Mouse (Mus musculus): ENCODE results near the gene Slc48a1. TPM values are rescaled to one million over a fixed set of nuclear protein-coding genes. Genes with fewer than 3 reads are reported as not detected.

Slc48a1 gene
- polyA plus RNA-seq, 1 experiment from 2014 or later, result 29.2 TPM

DNA sequence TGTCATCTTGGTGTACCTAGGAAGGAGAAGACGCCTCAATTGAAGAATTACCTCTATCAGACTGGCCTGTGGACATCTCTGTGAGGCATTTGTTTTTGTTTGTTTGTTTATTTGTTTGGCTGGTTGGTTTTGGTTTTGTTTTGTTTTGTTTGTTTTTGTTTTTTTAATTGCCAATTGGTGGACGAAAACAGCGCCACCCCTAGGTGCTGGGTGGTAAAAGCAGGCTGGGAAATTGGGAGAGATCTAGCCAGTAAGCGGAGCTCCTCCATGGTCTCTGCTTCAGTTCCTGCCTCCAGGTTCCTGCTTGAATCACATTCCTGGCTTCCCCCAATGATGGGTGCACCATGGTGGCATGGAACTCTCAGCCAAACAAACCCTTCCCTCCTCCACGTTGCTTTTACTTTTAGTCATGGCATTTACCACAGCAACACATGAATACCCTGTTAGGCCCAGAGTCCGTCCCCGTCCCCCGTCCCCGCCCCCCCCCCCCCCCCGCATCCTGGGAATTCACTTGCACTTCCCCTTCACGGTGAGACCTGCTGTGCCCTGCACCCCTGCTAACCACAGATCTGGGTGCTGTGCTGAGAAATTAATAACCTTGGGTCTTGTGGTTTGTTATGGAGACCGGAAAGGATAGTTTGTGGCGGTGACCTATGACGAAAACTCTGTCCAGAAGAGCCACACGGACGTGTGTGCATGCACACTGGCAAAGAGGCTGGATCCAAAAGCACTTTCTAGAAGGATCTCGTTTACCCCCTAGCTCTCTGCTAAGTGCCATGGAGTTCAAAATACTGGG, 38.1 kb downstream of the Slc48a1 start:
- Histone ChIP-seq H3K4me1 (ENCODE audit: control insufficient read depth, insufficient read depth, low read length) (peaks cover 8% of the 10 kb centered on the region), H3K9ac (ENCODE audit: low read length) (no peak overlapping the region), H3K4me2 (ENCODE audit: low read depth) (no peak overlapping the region), H3K27ac (ENCODE audit: low read depth, low read length) (no peak overlapping the region), H3K9me3 (ENCODE audit: control insufficient read depth, low read length) (no peaks in the 10 kb centered on the region), H3K27me3 (ENCODE audit: control insufficient read depth, insufficient read depth, low read length) (no peaks in the 10 kb centered on the region), H3K4me3 (ENCODE audit: low read depth, low read length) (no peak overlapping the region), H3K36me3 (ENCODE audit: control insufficient read depth, insufficient read depth, low read length) (peaks cover 2% of the 10 kb centered on the region; the same call in 1 of the 2 replicates)
- ATAC-seq (ENCODE audit: insufficient read depth, low FRiP score, low TSS enrichment), result no peak
- DNase-seq (ENCODE audit: low spot score), result no peak
- WGBS, result 92% methylated on average over 16 of the region's 17 CpGs

DNA sequence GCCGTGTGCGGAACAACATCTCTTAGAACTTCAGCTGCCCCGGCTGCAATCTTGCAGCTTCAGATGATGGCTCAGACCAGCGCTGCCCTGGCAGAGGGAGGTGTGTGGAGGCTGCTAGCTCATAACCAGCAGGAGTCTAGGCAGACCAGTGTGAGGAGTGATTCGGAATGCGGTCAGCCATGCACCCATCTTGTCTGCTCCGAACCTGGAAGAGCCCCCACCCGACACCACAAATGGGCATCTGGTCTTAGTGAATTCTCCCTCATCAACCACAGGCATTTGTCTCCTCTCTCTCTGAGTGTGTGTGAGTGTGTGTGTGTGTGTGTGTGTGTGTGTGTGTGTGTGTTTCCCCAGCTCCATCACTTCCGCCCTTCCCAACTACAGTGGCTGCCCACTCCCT, 41.6 kb downstream of the Slc48a1 start:
- no peak overlapping the region for H3K27ac ChIP-seq (ENCODE audit: low read depth, low read length)
- no peak overlapping the region for H3K4me3 ChIP-seq (ENCODE audit: low read depth, low read length)
- H3K9ac ChIP-seq (ENCODE audit: low read length), result no peak overlapping the region
- no peak overlapping the region for H3K4me2 ChIP-seq (ENCODE audit: low read depth)
- no peaks in the 10 kb centered on the region for H3K9me3 ChIP-seq (ENCODE audit: control insufficient read depth, low read length)
- no peak for ATAC-seq (ENCODE audit: insufficient read depth, low FRiP score, low TSS enrichment)
- no peak for DNase-seq (ENCODE audit: low spot score)
- peaks cover 5% of the 10 kb centered on the region for H3K36me3 ChIP-seq (ENCODE audit: control insufficient read depth, insufficient read depth, low read length)
- peaks cover 16% of the 10 kb centered on the region for H3K4me1 ChIP-seq (ENCODE audit: control insufficient read depth, insufficient read depth, low read length)
- WGBS, result 73% methylated on average over 9 of the region's 9 CpGs
- no peaks in the 10 kb centered on the region for H3K27me3 ChIP-seq (ENCODE audit: control insufficient read depth, insufficient read depth, low read length)

DNA sequence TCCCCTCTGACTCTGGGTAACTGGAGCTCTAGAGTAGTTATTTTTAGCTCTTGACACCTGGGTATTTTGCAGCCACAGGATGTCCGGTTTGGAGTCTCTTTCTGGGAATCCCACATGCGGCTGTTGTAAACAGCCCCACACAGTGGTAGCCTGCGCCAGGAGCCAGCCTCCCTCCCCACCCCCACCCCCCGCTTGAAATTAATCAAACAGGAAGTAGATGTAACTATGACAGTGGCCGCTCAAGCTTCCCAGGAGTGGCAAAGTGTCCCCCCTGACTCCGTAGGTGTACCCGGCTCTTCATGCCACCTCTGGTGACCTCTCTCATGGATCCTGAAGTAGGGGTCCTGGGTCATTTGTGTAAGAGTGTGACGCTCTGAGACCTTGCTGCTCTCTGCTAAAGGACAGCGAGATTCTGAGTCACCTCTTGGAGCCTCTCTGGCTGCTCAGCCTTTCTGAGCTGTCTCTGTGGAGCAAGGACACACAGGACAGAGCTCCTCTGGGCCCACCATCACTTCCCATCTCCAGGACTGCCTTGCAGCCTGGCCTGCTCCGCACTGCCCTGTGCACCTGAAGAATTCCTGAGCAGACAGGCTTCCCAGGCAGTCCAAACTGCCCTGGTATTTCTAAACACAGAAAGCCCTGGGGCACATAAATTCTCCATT, 43.1 kb downstream of the Slc48a1 start:
- H3K4me1 ChIP-seq (ENCODE audit: control insufficient read depth, insufficient read depth, low read length), result peaks cover 25% of the 10 kb centered on the region

DNA sequence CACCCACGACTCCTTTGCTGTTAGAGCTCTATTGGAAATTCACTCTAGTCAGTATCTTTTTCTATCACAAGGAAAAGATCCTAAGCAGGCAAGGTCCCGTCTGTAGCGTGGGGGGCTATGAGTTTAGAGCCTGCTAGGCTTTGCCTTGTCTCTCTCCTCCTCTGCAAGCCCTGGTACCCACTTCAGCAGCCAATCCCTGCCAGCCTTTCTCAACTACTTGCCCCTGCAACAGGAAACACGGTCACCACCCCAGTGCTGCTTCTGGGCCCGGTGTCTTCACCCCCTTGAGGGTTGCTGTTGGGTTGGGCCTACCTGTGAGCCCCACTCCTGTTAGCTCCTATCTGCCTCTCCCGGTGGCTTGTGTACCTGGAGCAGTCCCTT, 43.7 kb downstream of the Slc48a1 start:
- Histone ChIP-seq H3K27me3 (ENCODE audit: control insufficient read depth, insufficient read depth, low read length) (no peaks in the 10 kb centered on the region), H3K4me3 (ENCODE audit: low read depth, low read length) (no peak overlapping the region), H3K9me3 (ENCODE audit: control insufficient read depth, low read length) (no peaks in the 10 kb centered on the region), H3K27ac (ENCODE audit: low read depth, low read length) (no peak overlapping the region), H3K9ac (ENCODE audit: low read length) (no peak overlapping the region), H3K36me3 (ENCODE audit: control insufficient read depth, insufficient read depth, low read length) (peaks cover 5% of the 10 kb centered on the region), H3K4me1 (ENCODE audit: control insufficient read depth, insufficient read depth, low read length) (peaks cover 25% of the 10 kb centered on the region), H3K4me2 (ENCODE audit: low read depth) (no peak overlapping the region)
- DNase-seq (ENCODE audit: low spot score), result no peak
- no peak for ATAC-seq (ENCODE audit: insufficient read depth, low FRiP score, low TSS enrichment)
- 71% methylated on average over 6 of the region's 6 CpGs for WGBS

More for the DNA sequence above, 43.1 kb downstream of the Slc48a1 start:
- WGBS, result 56% methylated on average over 10 of the region's 10 CpGs
- no peak for DNase-seq (ENCODE audit: low spot score)
- Histone ChIP-seq H3K9me3 (ENCODE audit: control insufficient read depth, low read length) (no peaks in the 10 kb centered on the region), H3K4me3 (ENCODE audit: low read depth, low read length) (no peak overlapping the region), H3K9ac (ENCODE audit: low read length) (no peak overlapping the region), H3K27ac (ENCODE audit: low read depth, low read length) (no peak overlapping the region), H3K36me3 (ENCODE audit: control insufficient read depth, insufficient read depth, low read length) (peaks cover 5% of the 10 kb centered on the region), H3K27me3 (ENCODE audit: control insufficient read depth, insufficient read depth, low read length) (no peaks in the 10 kb centered on the region), H3K4me2 (ENCODE audit: low read depth) (no peak overlapping the region)
- ATAC-seq (ENCODE audit: insufficient read depth, low FRiP score, low TSS enrichment), result no peak

DNA sequence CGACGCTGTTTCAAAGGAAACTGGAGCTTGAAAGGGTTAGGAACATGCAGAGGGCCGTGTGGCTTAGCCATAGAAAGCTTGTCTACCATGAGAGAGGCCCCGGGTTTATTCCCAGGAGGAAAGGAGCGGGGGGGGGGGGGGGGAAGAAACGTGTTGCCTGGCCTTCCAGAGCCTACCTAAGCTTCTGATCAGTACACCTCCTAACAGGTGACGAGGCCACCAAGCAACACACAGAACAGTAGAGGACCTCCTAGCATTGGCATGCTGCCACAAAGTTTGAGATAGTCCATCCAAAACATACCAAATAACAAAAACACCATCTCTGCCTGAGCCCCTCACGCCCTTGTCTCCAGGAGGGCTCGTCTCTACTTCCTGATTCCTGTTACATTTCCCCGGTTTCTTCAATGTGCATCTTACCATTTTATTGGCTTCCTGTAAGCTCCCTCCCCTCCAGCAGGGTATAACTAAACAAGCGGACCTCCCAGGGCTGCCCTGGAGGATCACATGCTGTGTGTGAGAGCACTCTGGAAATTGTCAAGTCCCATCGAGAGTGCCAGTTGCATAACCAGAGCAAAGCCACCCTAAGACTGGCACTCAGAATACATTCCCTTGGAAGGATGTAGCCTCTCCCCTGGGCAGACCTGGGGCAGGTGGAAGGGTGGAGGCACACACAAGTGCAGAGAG, 44.4 kb downstream of the Slc48a1 start:
- no peaks in the 10 kb centered on the region for H3K9me3 ChIP-seq (ENCODE audit: control insufficient read depth, low read length)
- no peak overlapping the region for H3K9ac ChIP-seq (ENCODE audit: low read length)
- no peak for ATAC-seq (ENCODE audit: insufficient read depth, low FRiP score, low TSS enrichment)
- peaks cover 5% of the 10 kb centered on the region for H3K36me3 ChIP-seq (ENCODE audit: control insufficient read depth, insufficient read depth, low read length)
- H3K27ac ChIP-seq (ENCODE audit: low read depth, low read length), result no peak overlapping the region
- no peak for DNase-seq (ENCODE audit: low spot score)
- H3K4me3 ChIP-seq (ENCODE audit: low read depth, low read length), result no peak overlapping the region
- no peak overlapping the region for H3K4me2 ChIP-seq (ENCODE audit: low read depth)
- WGBS, result 58% methylated on average over 12 of the region's 12 CpGs
- H3K4me1 ChIP-seq (ENCODE audit: control insufficient read depth, insufficient read depth, low read length), result peaks cover 25% of the 10 kb centered on the region
- no peaks in the 10 kb centered on the region for H3K27me3 ChIP-seq (ENCODE audit: control insufficient read depth, insufficient read depth, low read length)

DNA sequence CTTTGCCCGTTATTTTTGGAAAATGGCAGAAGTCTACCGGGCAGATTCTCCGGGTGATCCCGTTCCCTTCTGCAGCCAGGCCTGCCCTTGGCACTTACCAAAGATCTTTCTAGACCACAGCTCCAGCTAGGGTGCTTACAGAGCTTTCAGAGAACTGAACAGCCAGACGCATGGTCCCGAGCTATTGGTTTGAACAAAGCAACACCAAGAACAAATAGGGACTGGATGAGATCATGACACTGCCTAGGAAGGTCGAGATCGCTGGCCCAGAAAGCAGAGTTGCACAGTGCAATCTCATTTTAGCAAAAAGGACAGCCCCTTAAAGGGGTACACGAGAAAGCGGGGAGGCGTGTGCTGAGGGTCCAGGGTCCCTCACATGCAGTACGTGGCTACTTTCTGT, 45.2 kb downstream of the Slc48a1 start:
- ATAC-seq (ENCODE audit: insufficient read depth, low FRiP score, low TSS enrichment) (no peak), DNase-seq (ENCODE audit: low spot score) (peak; percentile 7)
- no peaks in the 10 kb centered on the region for H3K9me3 ChIP-seq (ENCODE audit: control insufficient read depth, low read length)
- H3K27ac ChIP-seq (ENCODE audit: low read depth, low read length), result no peak overlapping the region
- no peaks in the 10 kb centered on the region for H3K27me3 ChIP-seq (ENCODE audit: control insufficient read depth, insufficient read depth, low read length)
- peaks cover 5% of the 10 kb centered on the region for H3K36me3 ChIP-seq (ENCODE audit: control insufficient read depth, insufficient read depth, low read length)
- H3K4me2 ChIP-seq (ENCODE audit: low read depth), result no peak overlapping the region
- no peak overlapping the region for H3K4me3 ChIP-seq (ENCODE audit: low read depth, low read length)
- no peak overlapping the region for H3K9ac ChIP-seq (ENCODE audit: low read length)
- H3K4me1 ChIP-seq (ENCODE audit: control insufficient read depth, insufficient read depth, low read length), result peaks cover 29% of the 10 kb centered on the region
- WGBS, result 83% methylated on average over 12 of the region's 12 CpGs

DNA sequence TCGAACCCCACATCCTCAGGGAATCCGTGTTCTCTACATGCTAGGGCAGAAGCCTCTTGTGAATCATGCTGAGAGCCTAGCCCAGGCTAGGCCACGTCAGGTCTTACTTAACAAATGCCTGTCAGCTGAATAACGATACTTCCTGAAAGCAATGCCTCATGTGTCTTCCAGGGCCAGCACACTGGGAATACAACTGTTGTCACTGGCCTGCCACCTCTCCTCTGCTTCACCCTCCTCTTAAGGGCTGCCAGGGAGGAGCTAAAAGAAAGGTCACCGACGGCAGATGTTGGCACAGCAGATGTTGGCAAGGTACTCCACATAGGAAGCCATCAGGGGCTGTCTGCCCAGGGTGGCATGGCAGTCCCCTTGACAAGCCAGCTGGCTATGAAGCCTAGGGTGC, 45.7 kb downstream of the Slc48a1 start:
- 87% methylated on average over 6 of the region's 6 CpGs for WGBS
- H3K27ac ChIP-seq (ENCODE audit: low read depth, low read length), result no peak overlapping the region
- ATAC-seq (ENCODE audit: insufficient read depth, low FRiP score, low TSS enrichment), result no peak

DNA sequence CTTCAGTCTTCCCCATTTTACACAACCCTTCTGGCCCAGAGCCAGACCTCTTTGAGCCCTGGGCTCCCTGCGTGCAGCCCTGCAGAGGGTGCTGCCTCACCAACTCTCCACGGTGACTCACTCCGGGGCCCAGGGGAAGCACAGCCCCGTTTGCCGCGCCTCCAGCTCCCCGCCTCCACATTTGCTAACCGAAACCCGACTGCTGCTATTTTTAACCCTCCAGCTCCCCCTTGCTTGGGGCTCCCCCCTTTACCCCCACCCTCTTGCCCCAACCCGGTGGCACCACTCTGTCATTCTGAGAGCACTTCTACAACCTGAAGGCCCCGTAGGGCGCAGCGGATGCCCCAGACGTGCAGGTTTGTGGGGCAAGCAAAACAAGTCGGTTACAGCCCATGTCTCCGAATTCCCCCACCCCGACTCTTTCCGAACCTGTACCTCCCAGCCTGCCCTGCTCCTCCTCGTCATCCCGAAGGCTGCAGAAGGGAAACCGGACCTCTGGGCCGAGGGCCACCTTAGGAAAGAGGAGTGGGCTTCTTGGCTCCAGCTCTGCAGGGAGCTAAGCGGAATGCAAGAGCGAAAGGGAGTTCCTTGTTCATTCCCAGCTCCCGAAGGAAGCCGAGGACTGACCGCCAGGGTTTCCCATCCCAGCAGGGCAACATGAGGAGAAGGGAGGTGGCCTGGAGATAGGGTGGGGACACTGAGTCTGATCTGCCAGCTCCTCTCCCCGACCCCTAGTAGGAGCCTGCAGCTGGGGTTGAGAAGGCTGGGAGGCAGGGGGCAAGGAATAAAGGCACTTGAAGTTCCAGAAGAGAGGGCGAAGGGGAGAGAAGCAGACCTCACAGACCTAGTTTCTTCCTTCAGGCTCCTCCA, 47.0 kb downstream of the Slc48a1 start:
- Histone ChIP-seq H3K9ac (ENCODE audit: low read length) (peak overlapping the region; percentile 44), H3K4me2 (ENCODE audit: low read depth) (peak overlapping the region; percentile 15; the same call in 1 of the 2 replicates), H3K4me3 (ENCODE audit: low read depth, low read length) (no peak overlapping the region), H3K27me3 (ENCODE audit: control insufficient read depth, insufficient read depth, low read length) (no peaks in the 10 kb centered on the region), H3K4me1 (ENCODE audit: control insufficient read depth, insufficient read depth, low read length) (peaks cover 45% of the 10 kb centered on the region), H3K9me3 (ENCODE audit: control insufficient read depth, low read length) (no peaks in the 10 kb centered on the region), H3K36me3 (ENCODE audit: control insufficient read depth, insufficient read depth, low read length) (peaks cover 4% of the 10 kb centered on the region), H3K27ac (ENCODE audit: low read depth, low read length) (no peak overlapping the region)
- ATAC-seq (ENCODE audit: insufficient read depth, low FRiP score, low TSS enrichment) (no peak), DNase-seq (ENCODE audit: low spot score) (peak; percentile 39)
- 10% methylated on average over 29 of the region's 29 CpGs for WGBS

More for the DNA sequence above, 45.7 kb downstream of the Slc48a1 start:
- Histone ChIP-seq H3K9ac (ENCODE audit: low read length) (no peak overlapping the region), H3K4me1 (ENCODE audit: control insufficient read depth, insufficient read depth, low read length) (peaks cover 34% of the 10 kb centered on the region), H3K9me3 (ENCODE audit: control insufficient read depth, low read length) (no peaks in the 10 kb centered on the region), H3K4me3 (ENCODE audit: low read depth, low read length) (no peak overlapping the region), H3K4me2 (ENCODE audit: low read depth) (no peak overlapping the region), H3K36me3 (ENCODE audit: control insufficient read depth, insufficient read depth, low read length) (peaks cover 5% of the 10 kb centered on the region), H3K27me3 (ENCODE audit: control insufficient read depth, insufficient read depth, low read length) (no peaks in the 10 kb centered on the region)
- DNase-seq (ENCODE audit: low spot score), result no peak

Measured in neural tube, embryonic 11.5 days (tissue).